Mouse (Mus musculus) Muller cell, postnatal 12 days (primary cell): ENCODE measurements around the gene Clec12a.
"Not testable (repeated sequence)": the region's sequence is repeated elsewhere in the genome, so short reads cannot be mapped to it uniquely, and the experiment has no call there.

Experiments
- DNase-seq: peaks from one replicate; pipeline ENCODE4 v3.0.0-alpha.2; 2015; ENCODE audit errors: inconsistent ontology term

Clec12a gene

DNA sequence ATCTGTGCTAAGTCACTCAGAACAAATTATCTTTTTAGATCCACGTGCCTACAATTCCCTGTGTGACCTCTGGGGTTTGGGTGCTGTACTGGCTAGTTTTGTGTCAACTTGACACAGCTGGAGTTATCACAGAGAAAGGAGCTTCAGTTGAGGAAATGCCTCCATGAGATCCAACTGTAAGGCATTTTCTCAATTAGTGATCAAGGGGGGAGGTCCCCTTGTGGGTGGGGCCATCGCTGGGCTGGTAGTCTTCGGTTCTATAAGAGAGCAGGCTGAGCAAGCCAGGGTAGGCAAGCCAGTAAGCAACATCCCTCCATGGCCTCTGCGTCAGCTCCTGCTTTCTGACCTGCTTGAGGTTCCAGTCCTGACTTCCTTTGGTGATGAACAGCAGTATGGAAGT is at the start of gene Clec12a:
Gene Clec12a (plus strand): TSS at position 301 of the 400 bp plus-strand sequence.
- not testable (repeated sequence) for DNase-seq

DNA sequence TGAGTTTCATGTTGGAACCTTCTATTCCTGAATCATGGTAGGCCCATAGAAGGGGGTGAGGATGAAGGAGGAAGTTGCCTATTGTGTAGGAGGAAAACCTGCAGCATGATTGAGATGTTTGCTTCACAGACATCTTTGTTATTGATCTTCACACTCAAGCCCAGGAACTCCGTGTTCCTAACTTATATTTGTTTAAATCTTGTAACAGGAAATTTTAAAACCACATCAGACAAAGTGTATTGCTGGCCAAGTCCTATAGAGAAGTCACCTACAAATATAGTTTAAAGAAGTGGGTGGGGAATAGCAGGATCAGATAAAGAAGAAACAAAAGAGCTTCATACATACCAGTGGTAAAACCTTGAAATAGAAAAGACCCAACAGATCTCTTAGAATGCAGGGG is 38.3 kb upstream of the Clec12a start:
- no peak for DNase-seq

DNA sequence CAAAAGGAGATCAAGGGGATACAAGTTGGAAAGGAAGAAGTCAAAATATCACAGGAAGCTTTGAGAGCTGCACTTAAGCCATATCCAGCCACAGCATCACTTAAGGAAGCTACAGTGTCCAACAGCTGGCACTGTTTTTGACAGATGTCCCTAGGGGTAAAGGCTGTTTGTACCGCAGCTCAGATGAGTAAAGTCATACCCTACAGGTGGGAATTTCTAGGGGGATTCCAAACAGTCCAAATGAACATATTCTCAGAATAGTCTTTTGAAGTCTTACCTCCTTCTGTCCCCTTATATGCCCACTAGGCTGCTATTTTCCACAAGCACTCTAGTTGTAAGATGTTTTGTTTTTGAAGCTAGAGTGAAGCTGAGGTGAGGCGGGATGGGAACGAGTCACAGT is 30.0 kb upstream of the Clec12a start:
- DNase-seq: no peak

GRCm38 (mm10) chr6:129314655-129315168 is 27.8 kb upstream of the Clec12a start:
- DNase-seq: no peak

GRCm38 (mm10) chr6:129315698-129316097 is 26.8 kb upstream of the Clec12a start:
- no peak for DNase-seq

- no peak for DNase-seq
Measured at GRCm38 (mm10) chr6:129316463-129316862, 26.0 kb upstream of the Clec12a start.

DNA sequence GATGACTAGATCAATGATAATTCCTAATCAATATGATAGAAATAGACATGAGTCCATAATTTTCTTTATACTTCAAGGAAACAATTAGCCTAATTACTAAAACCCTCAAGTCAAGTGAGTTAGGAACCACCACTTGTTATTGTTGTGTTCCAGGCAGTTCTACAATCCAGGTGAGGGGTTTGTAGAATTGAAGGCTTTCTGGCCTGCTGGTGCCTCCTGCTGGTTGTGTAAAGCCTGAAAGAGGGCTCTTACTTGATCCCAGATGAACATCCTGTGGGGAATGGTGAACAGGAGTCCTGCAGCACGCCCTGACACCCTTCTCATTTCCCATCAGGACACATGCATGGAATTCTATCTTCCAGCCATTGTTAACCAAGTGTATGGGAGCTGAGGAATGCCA is 24.1 kb upstream of the Clec12a start:
- no peak for DNase-seq

- DNase-seq: no peak
Measured at GRCm38 (mm10) chr6:129319331-129319730, 23.2 kb upstream of the Clec12a start.

- DNase-seq: no peak
Measured at GRCm38 (mm10) chr6:129326016-129326415, 16.5 kb upstream of the Clec12a start.

- peak; percentile 15 for DNase-seq
Measured at GRCm38 (mm10) chr6:129326568-129327150, 15.8 kb upstream of the Clec12a start.

- DNase-seq: no peak
Measured at GRCm38 (mm10) chr6:129331610-129332009, 10.9 kb upstream of the Clec12a start, which contains the start of gene 4922502D21Rik. Gene 4922502D21Rik, minus strand, starts transcription at chr6:129331796.

- peak; percentile 19 for DNase-seq
Measured at GRCm38 (mm10) chr6:129333674-129334078, 8.8 kb upstream of the Clec12a start.

DNA sequence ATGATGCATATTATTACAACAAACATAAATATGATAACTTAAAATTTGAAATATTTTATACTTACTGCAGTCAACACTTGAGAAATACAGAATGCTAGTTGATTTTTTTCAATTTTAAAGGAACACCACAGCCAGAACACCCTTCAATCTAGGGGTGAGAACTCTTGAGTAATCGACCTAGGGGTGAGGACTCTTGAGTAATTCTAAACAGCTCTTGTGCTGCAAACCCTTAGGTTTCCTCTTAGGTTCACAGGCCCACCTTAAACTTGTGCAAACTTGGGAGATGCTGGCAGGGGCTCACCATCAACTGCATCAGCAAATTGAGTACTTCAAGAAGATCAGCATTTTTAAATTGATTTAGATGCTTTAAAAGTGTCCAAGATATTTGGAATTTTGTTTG is 4.7 kb upstream of the Clec12a start:
- DNase-seq: no peak

DNA sequence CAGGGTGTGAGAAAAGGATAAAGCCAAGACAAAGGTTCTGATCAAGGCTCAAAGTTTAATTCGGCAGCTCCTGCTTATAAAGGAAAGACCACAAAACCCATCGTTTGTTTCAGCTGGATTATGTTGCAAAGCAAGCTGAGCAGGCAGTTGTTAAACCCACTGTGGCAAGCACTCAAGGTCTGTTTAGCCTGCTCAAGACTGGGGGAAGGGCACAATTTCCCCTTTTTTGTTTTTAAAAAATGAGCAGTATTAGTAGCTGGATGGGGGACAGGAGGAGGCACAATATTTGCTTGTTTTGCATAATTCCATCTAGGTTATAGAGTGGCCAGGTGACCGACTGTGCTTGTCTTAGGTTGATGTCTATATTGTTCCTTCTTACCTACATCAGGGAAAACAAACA is 1.9 kb downstream of the Clec12a start:
- DNase-seq: no peak

DNA sequence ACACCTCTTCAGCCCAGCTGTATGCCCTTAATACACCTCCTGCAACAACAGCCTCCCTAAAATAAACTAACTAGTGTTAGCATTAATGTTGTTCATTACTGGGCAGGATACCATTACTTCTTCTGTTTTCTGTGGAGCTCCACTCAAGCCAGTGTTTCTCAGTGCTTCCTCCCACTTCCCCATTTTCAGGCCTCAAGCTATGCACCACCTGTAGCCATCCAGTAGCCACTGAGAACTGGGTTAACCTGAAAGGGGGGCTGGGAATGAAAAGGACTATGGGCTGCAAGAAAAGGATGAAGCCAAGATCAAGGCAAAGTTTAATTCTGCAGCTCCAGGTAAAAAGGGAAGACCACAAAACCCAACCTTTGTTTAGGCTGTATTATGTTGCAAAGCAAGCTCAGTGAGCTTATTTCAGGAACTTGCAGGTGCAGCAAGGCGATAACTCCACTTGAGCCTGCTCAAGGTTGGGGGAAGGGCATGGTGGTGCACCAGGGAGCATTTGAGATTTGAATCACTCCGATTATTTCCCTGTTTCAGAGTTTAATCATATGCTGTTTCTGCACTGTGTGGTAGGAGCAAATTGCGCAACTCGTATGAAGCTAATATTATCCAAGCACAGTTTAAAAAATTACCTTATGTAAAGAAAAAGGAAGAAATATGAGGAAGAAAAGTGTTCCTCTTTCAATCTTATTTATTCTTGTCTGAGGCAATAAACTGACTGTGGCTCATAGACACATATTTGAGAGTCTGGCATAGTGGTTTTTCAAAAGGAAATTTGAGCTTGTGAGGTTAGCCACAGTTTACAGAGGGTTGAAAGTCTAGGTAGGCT is 7.2 kb downstream of the Clec12a start:
- DNase-seq: no peak

DNA sequence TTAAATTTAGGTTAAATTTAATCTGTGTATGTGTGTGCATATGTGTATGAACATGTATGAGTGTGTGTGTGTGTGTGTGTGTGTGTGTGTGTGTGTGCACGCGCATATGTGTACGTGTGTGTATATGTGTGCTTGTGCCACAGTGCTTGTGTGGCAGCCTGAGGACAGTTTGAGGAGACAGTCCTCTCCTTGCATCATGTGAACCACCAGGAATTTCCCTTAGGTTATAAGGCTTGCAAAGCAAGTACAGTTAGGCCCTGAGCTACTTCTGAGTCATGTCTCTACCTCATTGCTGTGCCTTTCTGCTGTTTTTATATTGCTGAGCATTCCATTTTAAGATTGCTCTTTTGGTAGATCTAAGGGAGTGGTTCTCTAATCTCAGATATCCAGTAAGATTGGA is 8.6 kb downstream of the Clec12a start:
- no peak for DNase-seq

GRCm38 (mm10) chr6:129355774-129356173 is 13.3 kb downstream of the Clec12a start:
- DNase-seq: peak; percentile 3

DNA sequence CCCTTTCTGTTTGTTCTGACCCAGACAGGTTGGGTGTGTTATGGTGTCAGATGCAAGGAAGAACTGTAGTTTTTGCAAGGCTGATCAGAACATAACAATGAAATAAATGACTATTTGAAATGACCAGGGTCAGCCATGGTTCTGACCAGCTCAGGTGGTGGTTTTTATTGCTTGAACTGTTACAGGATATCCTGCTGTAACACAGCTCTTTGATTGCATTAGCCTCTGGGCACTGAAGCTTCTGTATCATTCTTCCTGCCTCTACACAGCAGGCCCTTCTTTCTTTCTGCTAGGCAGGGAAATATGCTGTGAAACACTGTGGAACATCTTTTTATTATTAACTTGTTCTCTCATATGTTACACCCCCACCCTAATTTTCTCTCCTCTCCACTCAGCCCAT is 13.9 kb downstream of the Clec12a start:
- DNase-seq: no peak

GRCm38 (mm10) chr6:129359515-129359914 is 17.0 kb downstream of the Clec12a start:
- DNase-seq: no peak

- no peak for DNase-seq
Measured at GRCm38 (mm10) chr6:129363942-129364341, 21.5 kb downstream of the Clec12a start.

- peak; percentile 46 for DNase-seq
Measured at GRCm38 (mm10) chr6:129365959-129366359, 23.5 kb downstream of the Clec12a start.

DNA sequence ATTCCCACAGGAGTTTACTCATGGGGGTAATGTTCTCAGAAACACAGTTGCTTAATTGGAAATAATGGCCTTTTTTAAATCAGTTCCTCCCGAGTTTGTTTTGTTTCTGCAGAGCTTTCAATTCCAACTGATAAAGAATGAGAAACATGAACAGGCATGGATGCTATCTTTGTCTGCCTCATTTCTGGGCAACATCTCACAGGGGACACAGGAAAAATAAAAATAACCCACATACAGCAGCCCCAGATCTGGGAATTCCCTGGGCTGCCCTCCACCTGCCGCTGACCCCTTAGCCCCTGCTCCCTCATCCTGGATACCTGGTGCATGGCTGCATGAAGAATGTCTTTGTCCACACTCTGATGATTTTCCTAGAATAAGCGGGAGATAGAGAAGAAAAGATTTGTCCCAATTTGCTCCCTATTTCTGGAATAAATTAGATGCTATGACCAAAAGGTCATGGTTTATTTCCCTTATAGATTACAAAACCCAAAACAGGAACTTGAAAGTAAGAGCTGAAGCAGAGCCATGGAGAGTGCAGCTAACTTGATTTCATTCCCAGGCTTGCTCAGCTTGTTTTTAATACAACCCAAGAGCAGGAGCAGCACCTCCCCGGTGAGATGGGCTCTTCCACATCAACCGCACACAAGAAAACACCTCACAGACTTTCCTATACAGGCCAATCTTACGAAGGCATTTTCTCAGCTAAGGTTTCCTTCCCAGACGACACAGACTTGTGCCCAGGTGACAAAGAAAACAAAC is 27.1 kb downstream of the Clec12a start:
- DNase-seq: no peak
